Mouse (Mus musculus) CD4-positive, CD25-positive, alpha-beta regulatory T cell, adult 2 months (primary cell): ENCODE measurements around the gene Map4k1.

Experiments used
- DNase-seq: peaks from one replicate; pipeline ENCODE4 v3.0.0-alpha.2; 2012; ENCODE audit warnings: low read depth, low spot score

Gene Map4k1

DNA sequence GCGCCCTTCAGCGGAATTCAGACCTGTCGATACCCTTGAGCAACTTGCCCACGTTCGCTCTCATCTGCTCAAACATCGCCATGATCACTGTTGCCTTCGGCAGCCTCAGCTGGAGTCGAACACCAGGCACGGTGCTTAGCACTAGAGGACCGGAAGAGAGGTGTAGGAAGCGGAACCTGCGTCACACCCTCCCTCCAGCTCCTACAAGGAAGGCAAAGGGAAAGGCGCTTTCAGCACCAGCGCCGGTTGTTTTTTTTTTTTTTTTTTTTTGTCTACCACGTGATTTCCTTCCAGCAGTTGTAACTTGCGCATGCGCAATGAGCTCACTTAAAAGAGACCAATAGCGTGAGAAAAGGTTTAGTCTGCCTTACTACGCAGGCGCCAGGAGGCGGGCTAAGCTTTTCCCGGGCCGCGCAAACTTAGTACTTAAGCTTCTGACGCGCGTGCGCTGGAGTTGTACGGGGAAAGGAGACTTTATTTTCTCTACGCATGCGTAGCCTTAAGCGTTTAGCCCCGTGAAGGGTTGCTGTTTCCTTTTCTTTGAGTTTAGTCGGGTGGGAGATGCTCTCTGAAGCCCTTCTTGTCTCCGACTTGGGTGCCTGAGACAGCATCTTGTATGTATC lies at the start of gene Map4k1, which contains the start of gene Eif3k:
Gene Map4k1 (plus strand): TSS at position 400 of the 623 bp plus-strand sequence.
Gene Eif3k (minus strand): TSS at position 214 of the 623 bp plus-strand sequence.
- peak; percentile 99 for DNase-seq

DNA sequence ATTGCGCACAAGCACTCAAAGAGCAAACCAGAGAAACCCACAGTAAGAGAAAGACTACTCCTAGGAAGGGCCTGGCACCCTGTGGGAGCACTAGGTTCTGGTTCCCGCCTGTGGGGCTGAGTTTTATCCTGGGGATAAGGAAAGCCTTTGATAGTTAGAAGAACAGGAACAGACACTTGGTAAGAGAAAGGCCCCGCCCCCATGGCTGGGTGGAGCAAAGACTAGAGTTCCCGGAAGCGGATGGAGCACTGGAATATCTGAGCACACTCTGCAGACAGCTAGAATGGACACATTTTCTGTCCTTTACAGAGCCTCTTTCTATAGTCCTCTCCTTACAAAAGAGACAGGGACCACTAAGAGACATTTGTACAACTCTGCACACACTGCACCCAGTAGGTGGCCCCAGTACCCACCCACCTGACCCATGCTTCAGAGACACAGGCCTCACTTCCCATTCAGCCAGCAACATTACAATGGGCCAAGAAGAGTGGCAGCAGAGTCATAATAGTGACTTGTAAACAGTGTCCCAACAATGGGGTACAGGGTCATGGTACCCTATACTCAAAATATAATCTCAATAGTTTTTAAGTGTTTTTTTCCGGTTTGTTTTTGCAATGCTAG lies 49.3 kb upstream of the Map4k1 start:
- DNase-seq: no peak

DNA sequence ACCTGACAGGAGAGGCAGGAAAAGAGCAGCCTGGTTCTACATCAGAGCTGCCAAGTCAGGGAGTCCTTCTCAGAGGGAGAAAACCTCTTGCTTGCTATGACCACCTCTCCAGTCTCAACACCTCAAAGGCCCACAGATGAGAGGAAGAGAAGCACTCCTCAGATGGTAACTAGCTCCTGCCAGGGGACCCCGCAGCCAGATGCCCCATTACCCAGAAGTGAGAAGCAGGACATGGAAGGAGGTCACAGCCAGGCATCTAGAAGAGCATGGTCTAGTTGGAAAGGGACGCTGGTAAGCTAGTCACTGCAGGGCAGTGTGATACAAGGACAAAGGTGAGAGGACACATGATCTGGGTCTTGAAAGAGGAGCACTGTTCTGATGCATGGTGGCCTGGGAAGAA lies 48.0 kb upstream of the Map4k1 start:
- DNase-seq: no peak

DNA sequence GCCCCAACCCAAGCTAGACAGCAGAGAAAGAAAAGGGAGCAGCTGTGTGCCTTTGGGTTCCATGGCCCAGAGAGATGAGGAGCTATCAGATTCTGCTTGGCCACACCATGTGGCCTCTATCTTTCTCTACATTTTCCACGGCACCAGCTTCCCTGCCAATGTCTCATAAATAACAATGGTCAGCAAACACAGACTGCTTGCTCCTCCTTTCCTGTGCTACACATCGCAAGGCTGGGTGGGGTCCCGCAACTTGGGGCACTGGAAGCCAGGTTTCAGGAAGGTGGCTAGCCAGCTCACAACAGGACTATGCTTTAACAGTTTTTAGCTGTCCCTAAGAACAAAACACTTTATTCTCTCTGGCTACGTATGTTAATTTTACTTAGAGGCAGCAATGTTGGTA lies 45.1 kb upstream of the Map4k1 start:
- no peak for DNase-seq

DNA sequence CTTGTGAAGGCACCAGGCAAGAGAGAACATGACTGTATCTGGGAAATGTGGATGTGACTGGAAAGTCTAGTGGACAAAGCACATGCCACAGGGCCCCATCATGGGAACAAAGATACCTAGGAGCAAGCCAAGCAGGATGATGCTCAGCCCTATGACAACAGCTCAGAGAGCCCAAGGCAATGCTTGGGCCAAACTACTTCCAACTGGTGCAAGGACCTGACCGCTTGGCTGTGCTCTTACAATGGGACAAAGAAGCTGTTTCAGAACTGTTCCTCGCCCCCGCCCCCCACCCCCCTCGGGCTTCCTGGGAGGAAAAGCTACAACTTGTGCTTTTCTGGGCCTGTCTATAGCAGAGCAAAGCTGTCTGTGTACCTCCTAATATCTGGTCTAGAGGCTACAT lies 43.2 kb upstream of the Map4k1 start:
- DNase-seq: no peak

DNA sequence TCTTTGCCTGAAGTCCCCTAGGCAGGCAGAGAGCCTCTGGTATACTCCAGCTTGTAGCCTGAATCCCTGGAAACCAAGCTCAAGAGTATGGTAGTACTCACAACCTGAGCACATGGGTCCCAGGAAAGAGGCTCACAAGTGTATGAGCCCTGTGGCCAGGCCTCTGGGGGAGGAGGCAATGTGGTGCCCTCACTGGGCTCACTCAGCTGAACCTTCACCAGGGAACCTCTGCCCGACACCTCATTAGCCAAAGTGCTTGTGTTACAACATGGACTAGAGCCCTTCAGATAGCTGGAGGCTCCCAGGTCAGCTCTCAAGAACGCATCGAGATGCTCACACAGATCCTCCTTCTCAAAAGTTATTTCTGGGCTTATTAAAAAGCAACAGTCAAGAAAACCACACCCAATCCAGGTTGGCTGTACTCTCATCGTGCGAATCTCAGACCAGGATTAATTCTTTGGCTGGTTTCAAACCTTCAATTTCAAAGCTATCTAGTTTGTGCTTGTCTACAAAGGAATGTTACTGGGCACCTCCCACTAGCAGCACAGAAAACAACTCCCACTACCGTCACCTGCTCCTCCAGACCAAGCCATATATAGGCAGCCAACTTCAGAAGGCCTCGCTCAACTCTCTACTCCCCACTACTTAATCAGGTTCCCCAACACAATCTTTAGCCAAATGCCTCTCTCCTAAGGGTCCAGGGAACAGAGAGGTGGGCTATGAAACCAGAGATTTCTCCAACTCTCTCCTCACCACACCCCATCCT lies 42.2 kb upstream of the Map4k1 start:
- DNase-seq: no peak

DNA sequence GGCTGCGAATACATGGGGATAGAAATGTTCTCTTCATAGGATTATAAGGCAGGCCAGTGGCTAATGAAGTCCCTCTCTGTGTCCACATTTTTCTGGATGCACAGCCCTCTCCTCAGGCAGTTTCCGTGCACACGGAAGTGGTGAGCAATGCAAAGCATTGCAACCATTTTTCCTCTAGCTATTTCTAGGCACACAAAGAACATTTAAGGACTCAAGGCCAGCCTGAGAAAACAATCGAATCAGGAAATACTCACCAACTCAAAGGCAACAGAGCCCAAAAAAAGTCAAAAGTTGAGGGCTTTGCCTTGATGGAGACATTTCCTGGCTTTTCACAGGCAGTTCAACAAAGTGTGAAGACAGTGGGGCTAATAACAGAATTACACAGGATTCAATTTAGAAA lies 40.7 kb upstream of the Map4k1 start:
- DNase-seq: no peak

DNA sequence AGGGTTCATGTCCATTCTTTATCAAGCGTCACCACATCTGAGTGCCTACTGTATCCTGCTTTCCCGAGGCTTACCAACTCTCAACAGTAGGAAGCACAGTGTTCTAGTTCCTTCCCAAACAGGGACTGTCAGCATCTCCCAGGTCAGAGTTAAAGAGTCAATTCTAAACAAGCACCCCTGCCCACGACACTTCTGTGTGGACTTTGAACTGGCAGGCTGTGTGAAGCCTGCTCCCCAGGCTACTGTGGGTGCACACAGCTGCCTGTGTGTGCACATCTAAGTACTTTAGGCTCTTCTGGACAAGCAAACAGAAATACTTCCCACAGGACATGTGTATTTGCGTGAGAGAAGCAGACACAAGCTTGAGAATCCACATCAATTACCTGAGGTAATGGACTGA lies 40.3 kb upstream of the Map4k1 start:
- DNase-seq: no peak

DNA sequence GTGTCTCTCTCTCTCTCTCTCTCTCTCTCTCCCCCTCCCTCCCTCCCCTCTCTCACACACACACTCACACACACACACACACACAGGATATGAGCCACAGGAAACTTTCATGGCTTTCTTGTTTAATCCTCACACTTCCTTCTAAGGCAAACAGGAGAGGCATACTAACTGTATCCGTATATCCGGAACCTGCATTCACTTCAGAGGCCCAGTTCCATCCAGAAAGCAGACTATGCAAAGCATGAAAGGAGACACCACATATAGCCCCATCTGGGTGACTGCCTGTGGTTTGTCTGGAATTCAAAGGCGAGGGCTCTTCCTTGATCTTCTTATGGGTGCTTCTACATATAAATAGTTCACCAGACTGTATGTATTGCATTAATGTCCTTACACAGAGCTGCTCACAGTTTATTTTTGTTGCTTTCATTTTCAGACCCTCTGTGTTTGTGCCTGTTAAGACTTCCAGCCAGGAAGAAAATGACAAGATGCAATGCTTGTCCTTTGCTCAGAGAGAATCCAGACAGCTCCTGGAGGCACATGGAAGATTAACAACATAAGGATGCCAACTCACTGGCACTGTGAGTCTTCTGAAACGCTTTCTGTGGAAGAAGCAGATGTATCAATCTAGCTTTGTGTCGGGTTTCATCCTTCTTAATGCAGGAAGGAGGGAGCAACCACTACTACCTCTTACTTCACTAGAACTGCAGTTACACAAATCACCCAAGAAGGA lies 38.2 kb upstream of the Map4k1 start:
- peak; percentile 37 for DNase-seq

DNA sequence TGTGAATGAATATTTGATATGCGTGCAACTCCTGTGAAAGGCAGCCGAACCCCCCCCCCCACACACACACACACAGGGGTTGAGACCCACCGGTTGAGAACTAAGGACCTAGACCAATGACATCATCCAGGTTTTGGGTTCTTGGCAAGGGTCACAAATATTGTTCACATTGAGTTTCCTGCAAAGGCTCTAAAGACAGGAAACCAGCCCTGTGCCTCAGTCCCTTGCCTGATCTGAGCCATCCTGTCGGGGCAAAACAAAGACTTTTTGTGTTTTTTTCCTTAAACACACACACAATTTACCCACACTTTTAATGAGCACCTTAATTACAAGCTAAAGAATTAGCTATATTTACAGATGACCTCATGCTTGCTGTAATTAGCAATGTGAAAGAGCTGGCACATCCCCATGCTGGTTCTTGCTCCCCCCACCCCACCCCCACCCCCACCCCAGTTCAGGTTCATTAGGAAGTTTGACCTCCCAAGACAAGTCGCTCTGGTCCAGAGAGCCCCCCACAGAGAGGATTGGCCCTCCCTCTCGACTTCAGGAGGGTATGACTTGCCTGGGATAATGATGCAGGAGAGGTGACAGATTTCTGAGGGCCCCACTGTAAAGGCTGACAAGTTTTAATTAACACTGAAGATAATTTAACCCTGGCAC lies 37.0 kb upstream of the Map4k1 start:
- DNase-seq: peak; percentile 55

DNA sequence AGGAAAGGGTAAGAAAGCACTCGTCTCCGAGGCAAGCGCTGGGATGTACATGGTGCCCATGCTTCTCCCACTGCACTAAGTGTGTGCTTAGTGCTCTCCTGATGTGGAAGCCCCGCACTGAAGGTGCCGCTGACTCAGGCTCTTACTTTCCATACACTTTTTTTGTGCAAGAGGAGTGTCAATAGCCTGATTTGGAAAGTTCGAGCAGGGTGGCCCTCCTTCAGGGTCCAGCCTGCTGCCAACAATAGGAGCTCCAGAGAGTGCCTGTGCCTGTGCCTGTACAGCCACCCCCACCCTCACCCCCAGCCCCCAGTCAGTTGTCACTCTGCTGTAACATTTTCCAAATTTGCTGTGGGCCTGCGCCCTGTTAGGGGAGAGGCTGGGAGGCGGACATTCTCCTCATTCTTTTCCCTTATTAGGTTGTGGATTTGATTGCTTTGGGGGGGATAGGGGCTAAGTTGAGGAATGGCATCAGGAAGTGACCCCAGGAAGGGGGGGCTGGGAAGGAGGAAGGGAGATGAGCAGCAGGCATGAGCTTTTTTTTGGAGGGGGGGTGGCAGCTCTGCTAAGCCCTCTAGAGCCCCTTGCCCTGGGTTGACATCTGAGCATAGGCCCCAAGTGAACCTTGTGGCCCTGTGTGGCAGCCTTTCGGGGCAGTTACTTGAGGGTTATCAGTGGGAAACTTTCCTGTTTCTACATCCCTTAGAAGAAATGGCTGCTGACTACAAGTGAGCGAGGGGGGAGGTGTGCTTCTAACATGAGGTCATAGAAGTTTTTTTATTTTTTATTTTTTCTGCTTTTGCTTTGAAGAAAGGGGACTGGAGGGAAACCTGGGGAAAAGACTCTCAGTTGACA lies 36.2 kb upstream of the Map4k1 start:
- peak; percentile 34 for DNase-seq

DNA sequence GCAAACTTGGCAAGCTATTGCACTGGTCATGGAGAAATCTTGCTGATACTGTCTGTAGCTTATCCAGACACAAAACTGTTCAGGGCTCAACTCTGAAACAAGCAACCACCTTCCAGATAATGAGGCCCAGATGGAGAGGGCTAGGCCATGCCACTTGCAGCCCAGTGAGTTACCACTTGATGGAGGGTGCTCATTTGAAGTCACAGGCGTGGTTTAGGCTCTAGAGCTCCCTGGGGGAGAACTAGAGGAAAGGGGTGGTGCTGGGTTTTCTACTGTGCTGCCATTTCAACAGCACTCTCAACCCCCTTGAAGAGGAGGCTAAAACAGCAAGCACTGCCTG lies 35.6 kb upstream of the Map4k1 start:
- no peak for DNase-seq

DNA sequence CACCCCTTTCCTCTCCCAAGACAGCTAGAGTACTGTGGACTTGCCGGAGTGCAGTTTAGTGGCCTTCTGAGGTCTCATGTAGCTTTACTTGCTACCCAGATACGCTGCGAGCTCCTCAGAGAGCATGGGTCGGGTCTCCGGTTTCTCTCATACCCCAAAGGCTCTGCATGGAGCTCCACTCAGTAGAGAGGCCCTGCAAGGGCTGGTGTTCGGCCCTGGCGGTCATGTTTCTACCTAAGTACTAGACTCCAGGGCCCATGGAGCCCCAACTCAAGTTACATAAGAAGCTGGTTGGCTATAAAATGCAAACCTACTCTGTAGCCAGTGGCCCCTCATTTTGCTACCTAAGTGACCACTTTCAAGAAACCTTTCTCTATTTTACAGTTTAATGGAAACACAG lies 33.1 kb upstream of the Map4k1 start:
- DNase-seq: no peak

DNA sequence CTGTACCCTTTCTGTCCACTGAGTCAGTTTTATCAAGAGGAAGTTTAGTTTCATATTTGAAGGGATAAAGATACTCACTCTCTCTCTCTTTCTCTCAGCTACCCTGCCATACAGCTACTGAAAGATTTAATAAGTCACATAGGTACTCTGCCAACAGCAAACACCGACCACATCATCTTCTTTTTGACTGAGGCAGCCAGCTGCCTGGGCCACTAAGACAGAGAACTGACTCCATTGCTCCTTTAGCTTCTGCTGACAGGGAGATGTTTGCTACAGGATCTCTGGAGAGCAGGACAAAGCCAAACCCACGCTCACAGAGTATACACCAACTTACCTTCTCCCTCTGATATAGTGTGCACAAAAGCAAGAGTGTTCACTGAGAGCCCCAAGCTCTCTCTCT lies 32.6 kb upstream of the Map4k1 start:
- DNase-seq: no peak

DNA sequence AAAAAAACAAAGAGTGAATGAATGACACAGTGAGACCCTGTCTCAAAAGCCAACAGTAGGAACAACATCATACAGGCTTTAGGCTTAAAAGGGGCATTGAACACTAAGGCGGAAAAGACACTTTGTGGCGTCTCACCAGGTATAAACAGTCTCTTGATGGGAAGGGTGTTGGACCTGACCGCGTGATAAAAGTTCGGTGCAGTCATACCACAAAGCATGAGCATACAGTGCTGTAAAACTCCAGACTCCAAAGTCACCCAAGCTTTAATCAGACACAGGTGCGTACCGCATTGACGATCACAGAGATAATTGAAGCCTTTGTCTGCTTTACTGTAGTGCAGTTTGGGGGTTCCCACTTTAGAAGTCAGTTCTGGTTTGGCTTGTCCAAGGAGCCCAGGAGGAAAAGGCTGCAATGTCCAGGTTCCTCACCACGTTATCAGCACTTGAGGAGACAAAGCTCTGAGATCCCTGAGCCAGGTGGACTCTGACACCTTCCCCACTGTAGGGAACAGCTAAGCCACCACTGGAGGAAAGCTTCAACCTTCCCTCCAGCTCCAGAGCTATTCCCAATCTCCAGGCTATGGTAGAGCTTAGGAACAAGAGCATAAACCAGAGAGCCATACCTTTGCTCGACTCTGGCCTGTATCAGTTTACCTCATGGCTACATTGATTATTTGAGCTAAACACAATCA lies 31.4 kb upstream of the Map4k1 start:
- no peak for DNase-seq

DNA sequence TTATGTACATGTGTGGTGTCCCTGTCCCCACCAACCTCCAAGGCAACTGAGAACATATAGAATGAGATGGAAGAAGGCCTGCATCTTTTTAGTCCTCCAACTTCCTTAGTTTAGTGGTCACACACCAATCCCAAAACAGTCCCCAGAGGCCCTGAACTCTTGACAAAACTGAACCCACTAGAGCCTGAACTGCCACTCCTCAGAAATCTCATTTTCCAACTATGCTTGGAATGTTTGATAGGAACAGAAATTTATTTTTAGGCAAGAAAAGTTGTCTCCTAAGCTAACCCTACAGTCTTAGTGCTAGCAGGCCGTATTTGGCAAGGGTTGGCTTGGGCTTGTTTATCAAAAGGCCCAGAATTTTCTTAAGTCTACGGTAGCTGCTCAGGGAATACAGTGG lies 30.1 kb upstream of the Map4k1 start:
- no peak for DNase-seq

DNA sequence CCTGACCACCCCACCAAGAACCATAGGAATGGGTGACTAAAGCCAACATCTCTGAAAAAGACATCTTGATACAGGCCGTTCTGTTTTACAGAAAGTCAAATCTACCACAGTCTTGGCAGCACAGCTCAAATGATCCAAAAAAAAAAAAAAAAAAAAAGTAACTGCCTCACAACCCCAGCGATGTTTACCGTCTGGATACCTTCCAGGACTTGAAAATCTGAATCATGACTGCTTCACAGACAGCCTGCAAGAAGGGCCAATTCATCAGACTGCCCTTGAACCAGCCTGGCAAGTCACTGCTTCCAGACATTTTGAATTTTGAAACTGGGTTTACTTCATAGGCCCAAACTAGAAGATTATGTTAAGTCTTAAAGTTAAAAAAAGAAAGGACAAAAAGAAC lies 29.1 kb upstream of the Map4k1 start:
- no peak for DNase-seq

DNA sequence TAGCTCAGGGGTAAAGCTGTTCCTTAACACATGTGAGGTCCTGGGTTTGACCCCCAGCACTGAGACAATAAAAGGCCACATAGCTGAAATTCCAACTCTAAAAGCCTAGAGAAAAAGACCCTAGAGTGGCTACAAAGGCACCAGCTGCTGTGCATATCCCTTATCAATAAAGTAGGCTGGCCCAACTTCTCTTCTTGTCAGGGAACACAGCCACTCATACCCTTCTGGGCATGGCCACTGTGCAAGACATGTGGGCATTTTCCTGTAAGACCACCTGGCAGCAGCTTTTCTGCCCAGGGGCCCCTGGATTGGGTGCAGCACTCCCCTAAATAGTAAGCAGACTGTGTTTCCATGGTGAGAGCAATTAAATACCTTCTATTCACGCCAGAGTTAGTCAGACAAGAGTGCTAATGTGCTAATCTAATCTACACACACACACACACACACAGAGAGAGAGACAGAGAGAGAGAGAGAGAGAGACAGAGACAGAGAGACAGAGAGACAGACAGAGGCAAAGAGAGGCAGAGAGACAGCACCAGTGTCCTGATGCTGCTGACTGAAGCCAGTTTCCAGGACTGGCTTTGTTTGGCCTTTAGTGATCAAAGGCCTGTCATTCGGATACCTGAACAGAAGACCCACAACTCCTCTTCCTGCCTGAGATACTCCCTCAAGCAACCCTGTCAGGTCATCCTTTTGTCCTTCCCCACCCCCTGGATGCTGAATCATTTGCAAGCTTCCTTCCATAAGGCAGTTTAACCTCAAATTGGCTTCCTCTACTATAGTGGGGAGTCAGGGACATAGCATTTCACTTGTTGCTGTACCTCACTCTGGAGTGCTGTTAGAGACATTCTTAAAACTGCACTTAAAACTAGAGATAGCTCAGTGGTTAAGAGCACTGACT lies 28.1 kb upstream of the Map4k1 start:
- no peak for DNase-seq

DNA sequence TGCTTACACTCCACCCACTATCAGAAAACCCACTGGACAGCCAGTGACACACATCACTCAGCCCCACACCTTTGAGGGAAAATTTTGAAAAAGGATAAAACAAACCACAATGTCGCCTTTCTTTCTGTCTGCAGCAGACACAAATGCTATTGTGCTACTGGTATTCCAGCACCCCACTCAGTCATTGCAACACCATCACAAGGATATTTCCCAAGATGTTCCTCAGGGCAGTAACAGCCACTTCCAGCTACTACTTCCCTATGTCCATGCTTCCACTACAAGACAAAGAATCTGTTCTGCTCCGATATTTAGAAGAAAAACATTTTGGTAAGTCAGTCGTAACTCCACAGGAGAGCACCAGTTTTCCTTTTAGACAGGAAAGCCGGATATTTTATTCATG lies 27.1 kb upstream of the Map4k1 start:
- no peak for DNase-seq
